Mouse (Mus musculus): ENCODE measurements around the gene Opcml. TPM values are rescaled to one million over a fixed set of nuclear protein-coding genes. Genes with fewer than 3 reads are reported as not detected.

The Opcml gene
- total RNA-seq, 1 experiment, result 0.49 TPM

DNA sequence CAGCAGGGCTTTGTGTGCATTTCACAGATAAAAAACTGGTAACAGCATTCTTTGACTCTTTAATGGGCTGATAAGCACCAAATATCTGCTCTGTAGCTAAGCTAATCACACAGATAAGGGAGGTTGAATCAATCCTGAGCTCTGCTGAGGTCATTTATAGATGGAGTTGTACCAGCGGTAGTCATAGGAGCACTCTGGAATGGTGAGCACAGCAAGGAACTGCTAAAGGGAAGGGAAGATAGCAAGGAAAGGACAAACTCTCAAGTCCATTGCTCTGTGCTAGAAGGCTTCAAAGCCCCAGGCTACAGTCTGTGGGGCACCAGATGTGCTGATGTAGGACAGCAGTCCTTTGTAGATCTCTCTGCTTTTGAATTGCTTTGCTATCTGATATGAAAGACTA lies 529.2 kb downstream of the Opcml start:
- in situ Hi-C loops (cut with MboI; ENCODE audit: low sequenced_read_pairs in 2 of 2, unreplicated experiment in 2 of 2), result no loop called here
- no peaks in the 10 kb centered on the region for H3K9me3 ChIP-seq (ENCODE audit: control insufficient read depth, insufficient read depth, low read depth, low read length)
- H3K4me1 ChIP-seq (ENCODE audit: control insufficient read depth in 2 of 2, insufficient read depth in 2 of 2, low read length in 2 of 2, poor library complexity in 1 of 2), result no peaks in the 10 kb centered on the region
- no peak overlapping the region for H3K27ac ChIP-seq (ENCODE audit: insufficient read depth, low read depth, low read length, poor library complexity, severe bottlenecking)
- no peaks in the 10 kb centered on the region for H3K36me3 ChIP-seq (ENCODE audit: control insufficient read depth, insufficient read depth, low read length, poor library complexity, severe bottlenecking)
- TF ChIP-seq CHD2 (IDR thresholded peaks at IDR 0.05; ENCODE audit: low read depth, low read length) (no peak), HCFC1 (IDR thresholded peaks at IDR 0.05; ENCODE audit: borderline replicate concordance, insufficient read depth, low read length) (no peak), ZC3H11A (IDR thresholded peaks at IDR 0.05; ENCODE audit: borderline replicate concordance, low read depth, low read length) (no peak), MAFK (IDR thresholded peaks at IDR 0.05; ENCODE audit: insufficient read depth, low read depth, low read length) (no peak), ZNF384 (IDR thresholded peaks at IDR 0.05; ENCODE audit: low read depth, low read length) (no peak)
- H3K9ac ChIP-seq (ENCODE audit: insufficient read depth, low read depth, low read length, poor library complexity, severe bottlenecking), result no peak overlapping the region
- no peak for DNase-seq (ENCODE audit: low read depth, low spot score)
- no peak overlapping the region for H3K4me3 ChIP-seq (ENCODE audit: insufficient read depth in 1 of 2, low read depth in 1 of 2, low read length in 2 of 2, poor library complexity in 1 of 2, severe bottlenecking in 1 of 2)

DNA sequence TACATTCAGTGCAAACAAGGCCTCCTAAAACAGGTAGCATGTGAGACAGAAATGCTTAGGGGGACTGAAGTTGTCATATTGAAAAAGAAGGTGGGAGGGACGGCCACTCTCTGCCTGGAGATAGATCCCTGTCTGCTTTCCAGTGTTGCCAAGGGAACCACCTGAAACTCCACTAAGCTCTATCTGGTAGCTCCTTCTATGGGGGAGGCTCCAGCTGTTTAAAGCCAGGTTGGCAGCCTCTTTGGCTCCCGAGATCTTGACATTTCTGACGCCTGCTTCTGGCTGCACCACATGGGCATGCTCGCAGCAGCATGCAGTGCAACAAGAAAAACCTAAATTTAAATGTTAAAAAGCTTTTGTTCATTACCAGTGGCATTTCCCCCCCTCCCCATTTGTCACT lies 537.4 kb downstream of the Opcml start:
- no peak for DNase-seq (ENCODE audit: low read depth, low spot score)
- Histone ChIP-seq H3K27ac (ENCODE audit: insufficient read depth, low read depth, low read length, poor library complexity, severe bottlenecking) (no peak overlapping the region), H3K4me3 (ENCODE audit: insufficient read depth in 1 of 2, low read depth in 1 of 2, low read length in 2 of 2, poor library complexity in 1 of 2, severe bottlenecking in 1 of 2) (no peak overlapping the region), H3K36me3 (ENCODE audit: control insufficient read depth, insufficient read depth, low read length, poor library complexity, severe bottlenecking) (no peaks in the 10 kb centered on the region), H3K9ac (ENCODE audit: insufficient read depth, low read depth, low read length, poor library complexity, severe bottlenecking) (no peak overlapping the region), H3K9me3 (ENCODE audit: control insufficient read depth, insufficient read depth, low read depth, low read length) (no peaks in the 10 kb centered on the region), H3K4me1 (ENCODE audit: control insufficient read depth in 2 of 2, insufficient read depth in 2 of 2, low read length in 2 of 2, poor library complexity in 1 of 2) (no peaks in the 10 kb centered on the region)
- no peak for TF ChIP-seq CHD2 (IDR thresholded peaks at IDR 0.05; ENCODE audit: low read depth, low read length)
- no peak for TF ChIP-seq ZC3H11A (IDR thresholded peaks at IDR 0.05; ENCODE audit: borderline replicate concordance, low read depth, low read length)
- TF ChIP-seq MAFK (IDR thresholded peaks at IDR 0.05; ENCODE audit: insufficient read depth, low read depth, low read length), result no peak
- in situ Hi-C loops (cut with MboI; ENCODE audit: low sequenced_read_pairs in 2 of 2, unreplicated experiment in 2 of 2), result no loop called here

DNA sequence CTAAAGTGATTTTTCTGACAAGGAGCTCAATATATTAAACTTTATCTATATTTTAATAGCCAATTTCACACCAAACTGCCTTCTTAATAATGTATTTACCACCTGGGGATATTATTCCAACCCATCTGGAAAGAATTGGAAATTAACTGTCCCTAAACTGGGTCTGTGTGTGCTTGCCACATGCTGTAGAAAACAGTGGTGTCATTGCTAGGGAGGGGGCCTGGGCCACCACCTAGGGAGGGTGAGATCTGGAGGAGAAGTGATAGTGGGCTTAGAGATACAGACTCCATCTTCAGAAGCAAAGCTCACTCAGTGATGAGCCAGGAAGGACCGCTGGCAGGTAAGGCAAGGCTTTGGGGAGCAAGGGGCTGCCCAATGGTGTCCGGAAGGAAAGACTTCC lies 537.9 kb downstream of the Opcml start:
- in situ Hi-C loops (cut with MboI; ENCODE audit: low sequenced_read_pairs in 2 of 2, unreplicated experiment in 2 of 2), result no loop called here
- Histone ChIP-seq H3K4me3 (ENCODE audit: insufficient read depth in 1 of 2, low read depth in 1 of 2, low read length in 2 of 2, poor library complexity in 1 of 2, severe bottlenecking in 1 of 2) (no peak overlapping the region), H3K9ac (ENCODE audit: insufficient read depth, low read depth, low read length, poor library complexity, severe bottlenecking) (no peak overlapping the region), H3K9me3 (ENCODE audit: control insufficient read depth, insufficient read depth, low read depth, low read length) (no peaks in the 10 kb centered on the region), H3K36me3 (ENCODE audit: control insufficient read depth, insufficient read depth, low read length, poor library complexity, severe bottlenecking) (no peaks in the 10 kb centered on the region), H3K4me1 (ENCODE audit: control insufficient read depth in 2 of 2, insufficient read depth in 2 of 2, low read length in 2 of 2, poor library complexity in 1 of 2) (no peaks in the 10 kb centered on the region), H3K27ac (ENCODE audit: insufficient read depth, low read depth, low read length, poor library complexity, severe bottlenecking) (no peak overlapping the region)
- DNase-seq (ENCODE audit: low read depth, low spot score), result no peak
- no peak for TF ChIP-seq HCFC1 (IDR thresholded peaks at IDR 0.05; ENCODE audit: borderline replicate concordance, insufficient read depth, low read length)
- TF ChIP-seq CHD2 (IDR thresholded peaks at IDR 0.05; ENCODE audit: low read depth, low read length), result no peak
- no peak for TF ChIP-seq ZNF384 (IDR thresholded peaks at IDR 0.05; ENCODE audit: low read depth, low read length)
- TF ChIP-seq ZC3H11A (IDR thresholded peaks at IDR 0.05; ENCODE audit: borderline replicate concordance, low read depth, low read length), result no peak
- TF ChIP-seq MAFK (IDR thresholded peaks at IDR 0.05; ENCODE audit: insufficient read depth, low read depth, low read length), result no peak

DNA sequence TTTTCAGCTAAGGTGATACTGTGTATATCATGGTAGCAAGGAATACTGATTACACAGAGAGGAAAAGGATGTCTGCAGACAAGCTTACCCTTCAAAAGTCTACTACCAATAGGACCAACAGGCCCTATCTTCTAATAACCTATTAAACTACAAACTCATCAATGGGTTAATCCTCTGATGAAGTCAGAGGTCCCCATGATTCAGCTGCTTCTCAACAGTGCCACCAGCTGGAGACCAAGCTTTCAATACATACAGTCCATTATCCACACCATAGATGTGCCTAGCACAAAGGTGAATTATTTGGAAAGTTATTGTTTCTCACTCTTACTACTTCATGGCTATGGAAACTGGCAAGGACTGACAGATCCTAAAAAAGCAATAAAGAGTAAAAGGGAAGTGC lies 538.9 kb downstream of the Opcml start:
- TF ChIP-seq HCFC1 (IDR thresholded peaks at IDR 0.05; ENCODE audit: borderline replicate concordance, insufficient read depth, low read length) (no peak), ZC3H11A (IDR thresholded peaks at IDR 0.05; ENCODE audit: borderline replicate concordance, low read depth, low read length) (no peak), CHD2 (IDR thresholded peaks at IDR 0.05; ENCODE audit: low read depth, low read length) (no peak), MAFK (IDR thresholded peaks at IDR 0.05; ENCODE audit: insufficient read depth, low read depth, low read length) (no peak), ZNF384 (IDR thresholded peaks at IDR 0.05; ENCODE audit: low read depth, low read length) (no peak)
- Histone ChIP-seq H3K4me1 (ENCODE audit: control insufficient read depth in 2 of 2, insufficient read depth in 2 of 2, low read length in 2 of 2, poor library complexity in 1 of 2) (no peaks in the 10 kb centered on the region), H3K27ac (ENCODE audit: insufficient read depth, low read depth, low read length, poor library complexity, severe bottlenecking) (no peak overlapping the region), H3K9me3 (ENCODE audit: control insufficient read depth, insufficient read depth, low read depth, low read length) (no peaks in the 10 kb centered on the region), H3K4me3 (ENCODE audit: insufficient read depth in 1 of 2, low read depth in 1 of 2, low read length in 2 of 2, poor library complexity in 1 of 2, severe bottlenecking in 1 of 2) (no peak overlapping the region), H3K9ac (ENCODE audit: insufficient read depth, low read depth, low read length, poor library complexity, severe bottlenecking) (no peak overlapping the region), H3K36me3 (ENCODE audit: control insufficient read depth, insufficient read depth, low read length, poor library complexity, severe bottlenecking) (no peaks in the 10 kb centered on the region)
- in situ Hi-C loops (cut with MboI; ENCODE audit: low sequenced_read_pairs in 2 of 2, unreplicated experiment in 2 of 2), result no loop called here
- DNase-seq (ENCODE audit: low read depth, low spot score), result no peak

DNA sequence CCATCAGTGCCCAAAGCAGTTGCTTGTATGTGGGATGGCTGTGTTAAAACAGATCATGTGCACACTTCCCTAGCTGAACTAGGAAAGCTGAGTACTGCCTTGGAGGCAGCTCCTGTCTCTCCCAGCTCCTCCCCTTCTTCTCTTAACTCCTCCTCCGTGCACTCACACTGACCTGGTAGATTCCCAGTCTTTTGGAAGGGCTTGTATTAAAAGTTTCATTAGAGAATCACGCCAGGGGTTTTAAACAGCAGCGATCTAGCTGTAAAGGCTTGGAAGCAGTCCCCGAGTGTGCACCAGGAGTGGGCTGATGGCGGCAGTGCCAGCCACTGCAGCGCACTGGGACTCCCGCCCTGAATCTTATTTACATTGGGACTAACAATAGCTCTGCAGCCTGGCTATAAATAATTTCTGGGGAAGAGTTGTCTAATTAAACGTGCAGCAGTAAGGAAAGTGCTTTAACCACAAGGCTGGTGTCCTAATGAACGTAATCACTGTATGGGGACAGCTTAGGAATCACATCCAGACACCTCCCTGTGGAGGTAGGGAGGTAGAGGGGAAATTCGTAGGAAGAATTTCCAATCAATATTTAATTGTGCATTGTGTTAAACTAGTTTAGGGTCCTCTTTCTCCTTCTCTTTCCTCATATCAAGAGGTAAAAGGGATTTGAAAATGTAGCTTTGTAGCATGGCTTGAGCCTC lies 546.1 kb downstream of the Opcml start:
- no peak overlapping the region for H3K4me3 ChIP-seq (ENCODE audit: insufficient read depth in 1 of 2, low read depth in 1 of 2, low read length in 2 of 2, poor library complexity in 1 of 2, severe bottlenecking in 1 of 2)
- TF ChIP-seq ZC3H11A (IDR thresholded peaks at IDR 0.05; ENCODE audit: borderline replicate concordance, low read depth, low read length) (no peak), CHD2 (IDR thresholded peaks at IDR 0.05; ENCODE audit: low read depth, low read length) (no peak), ZNF384 (IDR thresholded peaks at IDR 0.05; ENCODE audit: low read depth, low read length) (no peak), MAFK (IDR thresholded peaks at IDR 0.05; ENCODE audit: insufficient read depth, low read depth, low read length) (no peak), HCFC1 (IDR thresholded peaks at IDR 0.05; ENCODE audit: borderline replicate concordance, insufficient read depth, low read length) (no peak)

More for the DNA sequence above, 546.1 kb downstream of the Opcml start:
- Histone ChIP-seq H3K9me3 (ENCODE audit: control insufficient read depth, insufficient read depth, low read depth, low read length) (no peaks in the 10 kb centered on the region), H3K4me1 (ENCODE audit: control insufficient read depth in 2 of 2, insufficient read depth in 2 of 2, low read length in 2 of 2, poor library complexity in 1 of 2) (no peaks in the 10 kb centered on the region), H3K27ac (ENCODE audit: insufficient read depth, low read depth, low read length, poor library complexity, severe bottlenecking) (no peak overlapping the region), H3K9ac (ENCODE audit: insufficient read depth, low read depth, low read length, poor library complexity, severe bottlenecking) (no peak overlapping the region), H3K36me3 (ENCODE audit: control insufficient read depth, insufficient read depth, low read length, poor library complexity, severe bottlenecking) (no peaks in the 10 kb centered on the region)
- in situ Hi-C loops (cut with MboI; ENCODE audit: low sequenced_read_pairs in 2 of 2, unreplicated experiment in 2 of 2), result no loop called here
- no peak for DNase-seq (ENCODE audit: low read depth, low spot score)
